Mouse (Mus musculus) ES-Bruce4 (cell line): ENCODE results near the gene Abcc1.

Source experiments
- CTCF ChIP-seq: IDR thresholded peaks from one replicate; pipeline ENCODE4 v1.8.1; 2011; ENCODE audit warnings: low read depth, low read length
- EP300 ChIP-seq: IDR thresholded peaks from 2 replicates; pipeline ENCODE4 v1.6.1; 2011; ENCODE audit warnings: low read depth, low read length; ENCODE audit not compliant: insufficient read depth
- POLR2A ChIP-seq: IDR thresholded peaks from one replicate; pipeline ENCODE4 v1.8.1; 2011; ENCODE audit warnings: low read length; ENCODE audit not compliant: insufficient read depth

DNA sequence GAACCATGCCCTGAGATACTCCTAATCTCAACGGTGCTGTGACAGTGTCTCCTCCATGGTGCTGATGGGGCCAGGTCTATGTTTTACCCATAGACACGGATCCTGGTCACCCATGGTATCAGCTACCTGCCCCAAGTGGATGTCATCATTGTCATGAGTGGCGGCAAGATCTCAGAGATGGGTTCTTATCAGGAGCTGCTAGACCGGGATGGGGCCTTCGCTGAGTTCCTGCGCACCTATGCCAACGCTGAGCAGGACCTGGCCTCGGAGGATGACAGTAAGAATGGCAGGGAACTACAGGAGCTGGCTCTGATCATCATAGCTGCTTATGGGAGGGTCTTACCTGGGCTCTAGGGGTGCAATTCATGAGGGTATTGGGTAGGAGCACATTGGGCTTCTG is 86.9 kb downstream of the Abcc1 start:
- TF ChIP-seq CTCF (no peak), EP300 (no peak), POLR2A (no peak)
